Comparison of ENCODE assay signal across 20 mouse cellular contexts in the genomic region with DNA sequence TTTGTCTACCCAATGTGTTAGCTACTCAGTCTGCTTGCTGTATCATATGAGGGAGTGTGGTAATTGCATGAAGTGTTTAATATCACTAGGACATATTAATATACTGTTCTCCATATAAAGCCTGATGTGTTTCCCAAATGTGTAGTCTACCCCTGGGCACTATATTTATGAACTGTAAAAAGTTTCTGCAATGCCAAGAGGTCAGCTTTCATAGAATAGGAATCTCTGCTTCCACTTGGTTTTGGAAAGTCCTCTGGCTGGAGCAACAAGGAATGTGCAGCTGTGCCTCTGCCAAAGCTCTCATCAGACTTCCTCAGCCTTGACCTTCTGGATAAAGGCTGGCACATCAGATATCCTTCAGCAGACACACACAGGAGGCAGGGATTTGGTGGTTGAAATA.
A peak's percentile ranks its signal among the peaks of the same experiment; 100 is the strongest.
DNase-seq lines count a peak whose midpoint lies in the region; ATAC-seq and TF ChIP-seq lines count a peak whose summit lies in the region.
"Had no signal": no experiment of that assay in that cellular context is flagged by ENCODE, and none has a peak within 500 bp of the region (broad histone marks: within the 10 kb centered on the region; RNA-seq: fewer than 3 reads in every experiment).

No protein-coding gene starts in this region.

- intact Hi-C loops in gastrocnemius, adult 2 months (cut with DNase I), result no loop called here
- intact Hi-C loops in gastrocnemius, postnatal 14 days (cut with DNase I; ENCODE audit: low total_unique reads), result no loop called here

- H3K9me3 ChIP-seq in lung, embryonic 16.5 days (ENCODE audit: control insufficient read depth, low read length), result no peaks in the 10 kb centered on the region
- H3K9me3 ChIP-seq: heart, embryonic 13.5 days; midbrain, embryonic 10.5 days had no signal

- ATAC-seq in lung, embryonic 16.5 days (ENCODE audit: low read depth), result peak; percentile 72
- ATAC-seq: forebrain, postnatal 0 days; intestine, postnatal 0 days had no signal

- peaks cover 11% of the 10 kb centered on the region for H3K4me1 ChIP-seq in lung, embryonic 16.5 days (replicated peaks; ENCODE audit: control insufficient read depth, insufficient read depth, low read length)
- H3K4me1 ChIP-seq: heart, embryonic 13.5 days had no signal

- DNase-seq in gastrocnemius, adult 2 months, result peak; percentile 15
- no peak for DNase-seq in gastrocnemius, adult 8-10 months (ENCODE audit: low spot score in 2 of 2)
- DNase-seq in lung, adult 18-20 months, result no peak
- peak; percentile 14 for DNase-seq in gastrocnemius, postnatal 14 days
- DNase-seq in testis, postnatal 14 days (ENCODE audit: low spot score), result peak; percentile 31
- no peak for DNase-seq in liver
- no peak for DNase-seq in kidney, adult 18-20 months
- DNase-seq: cerebellum, adult 8-10 months; embryo, embryonic 11 days; forebrain, postnatal 0 days; heart, postnatal 4 days; kidney, postnatal 14 days; layer of hippocampus, adult 9-11 months; retina, postnatal 1 day; thymus, postnatal 14 days had no signal

- H3K36me3 ChIP-seq in lung, embryonic 16.5 days (ENCODE audit: control insufficient read depth, insufficient read depth, low read length), result no peaks in the 10 kb centered on the region
- H3K36me3 ChIP-seq: heart, embryonic 13.5 days; midbrain, embryonic 10.5 days had no signal

- no peak overlapping the region for H3K27ac ChIP-seq in gastrocnemius, adult 2 months
- peak overlapping the region; percentile 25; the same call in 1 of the 2 replicates for H3K27ac ChIP-seq in lung, embryonic 16.5 days (ENCODE audit: low read length)
- H3K27ac ChIP-seq: heart, embryonic 13.5 days; midbrain, embryonic 10.5 days had no signal

- no peak overlapping the region for H3K4me2 ChIP-seq in lung, embryonic 16.5 days (ENCODE audit: low read depth, low read length)
- H3K4me2 ChIP-seq: heart, embryonic 13.5 days had no signal

- no peak for TF ChIP-seq CTCF in gastrocnemius, adult 2 months (IDR thresholded peaks at IDR 0.05)

- no peak overlapping the region for H3K4me3 ChIP-seq in gastrocnemius, adult 2 months
- no peak overlapping the region for H3K4me3 ChIP-seq in lung, embryonic 16.5 days (ENCODE audit: low read length)
- H3K4me3 ChIP-seq: erythroblast, embryonic 14.5 days; heart, embryonic 13.5 days; midbrain, embryonic 10.5 days had no signal

- no peak overlapping the region for H3K9ac ChIP-seq in lung, embryonic 16.5 days (ENCODE audit: low read length)
- H3K9ac ChIP-seq: forebrain, postnatal 0 days; heart, embryonic 13.5 days had no signal

- H3K27me3 ChIP-seq in lung, embryonic 16.5 days (ENCODE audit: control insufficient read depth, insufficient read depth, low read depth, low read length), result no peaks in the 10 kb centered on the region
- H3K27me3 ChIP-seq: heart, embryonic 13.5 days had no signal

Comparison
In these comparisons a context has a peak if more than half of its experiments do, and no peak if none do; other contexts are left out.
1. DNase-seq: peak in gastrocnemius, adult 2 months (single experiment), gastrocnemius, postnatal 14 days (single experiment) and testis, postnatal 14 days (single experiment); none in gastrocnemius, adult 8-10 months (0 of 2), lung, adult 18-20 months (0 of 2), liver (single experiment) and kidney, adult 18-20 months (single experiment).